In genomic region chr11:109667371-109667770, GRCm38 (mm10) we compare ENCODE assay signal across 31 mouse cellular contexts. TPM values are rescaled to one million over a fixed set of nuclear protein-coding genes. Genes with fewer than 3 reads are reported as not detected.
DNase-seq lines count a peak whose midpoint lies in the region; ATAC-seq and TF ChIP-seq lines count a peak whose summit lies in the region.
"Had no signal": no experiment of that assay in that cellular context is flagged by ENCODE, and none has a peak within 500 bp of the region (broad histone marks: within the 10 kb centered on the region; RNA-seq: fewer than 3 reads in every experiment).

No protein-coding gene starts in this region.

- no peaks in the 10 kb centered on the region for H3K9me3 ChIP-seq in forebrain, embryonic 14.5 days (replicated peaks; ENCODE audit: control insufficient read depth, low read length)
- H3K9me3 ChIP-seq: embryonic facial prominence, embryonic 12.5 days; forebrain, embryonic 15.5 days; heart, embryonic 10.5 days; heart, embryonic 15.5 days; limb, embryonic 10.5 days; limb, embryonic 15.5 days; liver, embryonic 13.5 days; neural tube, embryonic 15.5 days had no signal

- H3K4me2 ChIP-seq in forebrain, embryonic 14.5 days (ENCODE audit: low read length), result no peak overlapping the region
- H3K4me2 ChIP-seq: embryonic facial prominence, embryonic 12.5 days; forebrain, embryonic 15.5 days; heart, embryonic 15.5 days; limb, embryonic 15.5 days; liver, embryonic 13.5 days; neural tube, embryonic 15.5 days had no signal

- no peak for ATAC-seq in forebrain, embryonic 14.5 days
- ATAC-seq: forebrain, embryonic 15.5 days; hindbrain, embryonic 16.5 days; lung, postnatal 0 days had no signal

- no peaks in the 10 kb centered on the region for H3K27me3 ChIP-seq in heart, adult 2 months (ENCODE audit: control insufficient read depth, insufficient read depth, low read length)
- H3K27me3 ChIP-seq in forebrain, embryonic 14.5 days (replicated peaks; ENCODE audit: control insufficient read depth, insufficient read depth, low read length), result no peaks in the 10 kb centered on the region
- H3K27me3 ChIP-seq: embryonic facial prominence, embryonic 12.5 days; forebrain, embryonic 15.5 days; heart, embryonic 15.5 days; limb, embryonic 15.5 days; liver, embryonic 13.5 days; neural tube, embryonic 15.5 days had no signal

- no peak overlapping the region for H3K4me3 ChIP-seq in heart, adult 2 months
- H3K4me3 ChIP-seq in forebrain, embryonic 14.5 days (ENCODE audit: low read depth, low read length), result no peak overlapping the region
- H3K4me3 ChIP-seq: embryonic facial prominence, embryonic 12.5 days; forebrain, embryonic 15.5 days; heart, embryonic 10.5 days; heart, embryonic 15.5 days; limb, embryonic 10.5 days; limb, embryonic 15.5 days; liver, embryonic 13.5 days; neural tube, embryonic 15.5 days had no signal

- TF ChIP-seq EP300 in heart, adult 2 months (IDR thresholded peaks at IDR 0.05; ENCODE audit: insufficient read depth, low read depth, low read length), result no peak

- H3K9ac ChIP-seq in heart, adult 2 months (ENCODE audit: low read depth, low read length), result no peak overlapping the region
- no peak overlapping the region for H3K9ac ChIP-seq in forebrain, embryonic 14.5 days (ENCODE audit: low read length)
- H3K9ac ChIP-seq: embryonic facial prominence, embryonic 12.5 days; forebrain, embryonic 15.5 days; heart, embryonic 15.5 days; limb, embryonic 15.5 days; liver, embryonic 13.5 days; neural tube, embryonic 15.5 days had no signal

- 0 out of 2 replicates have a peak, but pooled peaks cover 1% of the 10 kb centered on the region for H3K79me2 ChIP-seq in heart, adult 2 months (replicated peaks; ENCODE audit: control insufficient read depth, insufficient read depth, low read length)

- peaks cover 16% of the 10 kb centered on the region for H3K4me1 ChIP-seq in heart, adult 2 months (ENCODE audit: control insufficient read depth, insufficient read depth, low read length)
- H3K4me1 ChIP-seq in forebrain, embryonic 14.5 days (ENCODE audit: control insufficient read depth, insufficient read depth, low read length), result no peaks in the 10 kb centered on the region
- H3K4me1 ChIP-seq: forebrain, embryonic 15.5 days; heart, embryonic 10.5 days; limb, embryonic 10.5 days had no signal

- H3K27ac ChIP-seq in heart, adult 2 months, result no peak overlapping the region
- no peak overlapping the region for H3K27ac ChIP-seq in forebrain, embryonic 14.5 days (ENCODE audit: low read depth, low read length)
- H3K27ac ChIP-seq: embryonic facial prominence, embryonic 12.5 days; forebrain, embryonic 15.5 days; heart, embryonic 10.5 days; heart, embryonic 15.5 days; kidney, postnatal 0 days; limb, embryonic 10.5 days; limb, embryonic 15.5 days; liver, embryonic 13.5 days; neural tube, embryonic 15.5 days had no signal

- intact Hi-C loops in heart, adult 2 months (cut with DNase I), result loop anchor here (2.0 kb wide), 1 partner anchor 15 kb away; no protein-coding TSS in a partner anchor

- TF ChIP-seq POLR2A in heart, adult 2 months (IDR thresholded peaks at IDR 0.05; ENCODE audit: insufficient read depth, low read depth, low read length), result no peak

- DNase-seq in heart, adult 11 months, result peak; percentile 85
- no peak for DNase-seq in heart, adult 2 months
- DNase-seq in ovary, postnatal 36 days (ENCODE audit: low spot score), result peak; percentile 43
- no peak for DNase-seq in ovary, postnatal 10 days (ENCODE audit: low spot score)
- DNase-seq in adrenal gland, postnatal 25 days, result peak; percentile 55
- no peak for DNase-seq in gastrocnemius, postnatal 4 days (ENCODE audit: low spot score in 2 of 2)
- DNase-seq in forebrain, embryonic 14.5 days (ENCODE audit: low spot score), result no peak
- DNase-seq: cerebellum, adult 11 months; cerebellum, adult 9-10 months; cerebellum, postnatal 36 days; embryo, embryonic 11 days; kidney, adult 18-20 months; kidney, postnatal 4 days; layer of hippocampus, adult 9-11 months; liver, embryonic 13.5 days; lung, adult 18-20 months; lung, postnatal 4 days; midbrain, embryonic 14.5 days; right cerebral cortex, postnatal 14 days; spleen, adult 18-20 months; thymus, postnatal 14 days had no signal

- no peak for TF ChIP-seq CTCF in heart, adult 2 months (IDR thresholded peaks at IDR 0.05)

- WGBS in heart, adult 2 months, result 74% methylated on average over 19 of the region's 19 CpGs
- WGBS in forebrain, embryonic 14.5 days, result 89% methylated on average over 19 of the region's 19 CpGs

- peaks cover 31% of the 10 kb centered on the region for H3K36me3 ChIP-seq in heart, adult 2 months (ENCODE audit: control insufficient read depth, insufficient read depth, low read length)
- H3K36me3 ChIP-seq in forebrain, embryonic 14.5 days (ENCODE audit: control insufficient read depth, insufficient read depth, low read length), result peaks cover 89% of the 10 kb centered on the region

RNA-seq across cellular contexts. Expression of gene Prkar1a, which starts 18.2 kb away (rescaled TPM):
- 100 to 1,000 TPM; 363 to 378 TPM for total RNA-seq in heart, adult 2 months (2021)
- 169 and 248 TPM in 2 replicates for polyA plus RNA-seq in heart, adult 2 months (2012; rRNA removed)
- 345 and 386 TPM in 2 replicates for total RNA-seq in adrenal gland, postnatal 25 days (2021)
- 100 to 1,000 TPM; 380 to 385 TPM for total RNA-seq in gastrocnemius, postnatal 4 days (2021)
- polyA plus RNA-seq in forebrain, embryonic 14.5 days (2014; fragmentation: Nextera tagmentation; extraction: Ambion mirVana), result 504 and 551 TPM in 2 replicates

RNA-seq across cellular contexts. Expression of gene Fam20a, which starts 54.7 kb away (rescaled TPM):
- 1 to 10 TPM; 5.8 to 6.3 TPM for total RNA-seq in heart, adult 2 months (2021)
- 6.1 and 7.9 TPM in 2 replicates for polyA plus RNA-seq in heart, adult 2 months (2012; rRNA removed)
- total RNA-seq in adrenal gland, postnatal 25 days (2021), result 3.4 and 3.7 TPM in 2 replicates
- 10 to 100 TPM in 1 of 2 experiments, 1 to 10 TPM in 1; 8.5 to 10.1 TPM for total RNA-seq in gastrocnemius, postnatal 4 days (2021)
- 1.7 and 2.3 TPM in 2 replicates for polyA plus RNA-seq in forebrain, embryonic 14.5 days (2014; fragmentation: Nextera tagmentation; extraction: Ambion mirVana)

RNA-seq across cellular contexts. Expression of gene Wipi1, which starts 55.6 kb away (rescaled TPM):
- total RNA-seq in heart, adult 2 months (2021), result 100 to 1,000 TPM in 1 of 2 experiments, 10 to 100 TPM in 1; 92.3 to 110 TPM
- 74.6 and 85.7 TPM in 2 replicates for polyA plus RNA-seq in heart, adult 2 months (2012; rRNA removed)
- 42.7 and 65.8 TPM in 2 replicates for total RNA-seq in adrenal gland, postnatal 25 days (2021)
- 10 to 100 TPM; 71.1 to 86.4 TPM for total RNA-seq in gastrocnemius, postnatal 4 days (2021)
- polyA plus RNA-seq in forebrain, embryonic 14.5 days (2014; fragmentation: Nextera tagmentation; extraction: Ambion mirVana), result 5.7 and 6.9 TPM in 2 replicates

Comparison
In these comparisons a context has a peak if more than half of its experiments do, and no peak if none do; other contexts are left out.
1. DNase-seq: peak in heart, adult 11 months (single experiment), ovary, postnatal 36 days (single experiment) and adrenal gland, postnatal 25 days (single experiment); none in heart, adult 2 months (0 of 2), ovary, postnatal 10 days (single experiment), gastrocnemius, postnatal 4 days (0 of 2) and forebrain, embryonic 14.5 days (single experiment).